Mouse (Mus musculus) G1E (cell line): ENCODE measurements at regions not wholly inside any gene's neighbourhood (a gene's known extent, or its start where the extent isn't known, plus 50 kb on each side); places are given as distances from the start of the nearest gene placed in this dataset.

Source experiments
- CTCF ChIP-seq: IDR thresholded peaks from 2 replicates; pipeline ENCODE4 v1.5.1; 2012; ENCODE audit warnings: low read depth, low read length, inconsistent platforms, mixed read lengths
- GATA1 ChIP-seq: IDR thresholded peaks from 2 replicates; pipeline ENCODE4 v1.6.1; 2012; ENCODE audit warnings: borderline replicate concordance, low read length, inconsistent platforms, mixed read lengths
- TAL1 ChIP-seq: conservative IDR thresholded peaks from 2 replicates; pipeline ENCODE4 v1.6.1; 2012; ENCODE audit warnings: low read depth, low read length, inconsistent platforms, mixed read lengths

GRCm38 (mm10) chr11:24282556-24282955, 204.7 kb downstream of the Bcl11a start:
- no peak for TF ChIP-seq CTCF
- TF ChIP-seq GATA1 = no peak
- TF ChIP-seq TAL1 = no peak
